Mouse (Mus musculus): ENCODE results near the gene Mettl6.

Gene Mettl6

GRCm38 (mm10) chr14:31432424-31432823 is 62.4 kb downstream of the Mettl6 start:
- no peak for DNase-seq (ENCODE audit: low spot score)

- DNase-seq (ENCODE audit: low spot score) = no peak
Observed at GRCm38 (mm10) chr14:31431789-31432330, 63.0 kb downstream of the Mettl6 start.

- no peak for DNase-seq (ENCODE audit: low spot score)
Observed at GRCm38 (mm10) chr14:31429004-31429395, 65.8 kb downstream of the Mettl6 start.

- DNase-seq (ENCODE audit: low spot score) = peak; percentile 37
Observed at GRCm38 (mm10) chr14:31428211-31429003, 66.4 kb downstream of the Mettl6 start.

Measured in ovary, postnatal 14 days (tissue).